ENCODE assay signal across 8 mouse cellular contexts in genomic region chr11:60698806-60699523, GRCm38 (mm10). TPM values are rescaled to one million over a fixed set of nuclear protein-coding genes. Genes with fewer than 3 reads are reported as not detected.
A peak's percentile ranks its signal among the peaks of the same experiment; 100 is the strongest.
DNase-seq lines count a peak whose midpoint lies in the region; ATAC-seq lines count a peak whose summit lies in the region.

No protein-coding gene starts in this region.

- H3K4me1 ChIP-seq in limb, embryonic 12.5 days (replicated peaks) = peaks cover 38% of the 10 kb centered on the region
- H3K4me1 ChIP-seq in midbrain, embryonic 12.5 days = peaks cover 46% of the 10 kb centered on the region

- peaks cover 19% of the 10 kb centered on the region for H3K36me3 ChIP-seq in limb, embryonic 12.5 days
- H3K36me3 ChIP-seq in midbrain, embryonic 12.5 days = peaks cover 4% of the 10 kb centered on the region; the same call in 1 of the 2 replicates

- peak overlapping the region; percentile 89 for H3K4me2 ChIP-seq in limb, embryonic 12.5 days
- peak overlapping the region; percentile 82 for H3K4me2 ChIP-seq in midbrain, embryonic 12.5 days (replicated peaks)

- peak; percentile 45 to 60 for DNase-seq in thymus, adult 18-20 months
- no peak for DNase-seq in thymus, postnatal 0 days (ENCODE audit: low spot score)
- DNase-seq in embryo, embryonic 10.5 days (ENCODE audit: low spot score) = peak; percentile 93
- peak; percentile 80 for DNase-seq in gastrocnemius, postnatal 25 days
- DNase-seq in induced T-regulatory cell, adult 2 months (ENCODE audit: low read depth) = peak; percentile 48
- DNase-seq in testis, postnatal 10 days (ENCODE audit: low spot score) = peak; percentile 89

- WGBS in limb, embryonic 12.5 days = 3% methylated on average over 22 of the region's 22 CpGs
- WGBS in midbrain, embryonic 12.5 days = 2% methylated on average over 22 of the region's 22 CpGs

- peak overlapping the region; percentile 84 for H3K4me3 ChIP-seq in limb, embryonic 12.5 days (replicated peaks)
- peak overlapping the region; percentile 76 for H3K4me3 ChIP-seq in midbrain, embryonic 12.5 days

- peak; percentile 38; the same call in 1 of the 2 replicates for ATAC-seq in limb, embryonic 12.5 days (ENCODE audit: insufficient number of reproducible peaks, insufficient read depth, low FRiP score, low TSS enrichment, low read depth)
- ATAC-seq in midbrain, embryonic 12.5 days (ENCODE audit: low FRiP score, low read depth) = peak; percentile 47

- H3K9ac ChIP-seq in limb, embryonic 12.5 days (replicated peaks) = peak overlapping the region; percentile 93; the same call in 1 of the 2 replicates
- peak overlapping the region; percentile 97 for H3K9ac ChIP-seq in midbrain, embryonic 12.5 days (replicated peaks)

- H3K9me3 ChIP-seq in limb, embryonic 12.5 days = no peaks in the 10 kb centered on the region
- no peaks in the 10 kb centered on the region for H3K9me3 ChIP-seq in midbrain, embryonic 12.5 days

- H3K27ac ChIP-seq in limb, embryonic 12.5 days = peak overlapping the region; percentile 90
- H3K27ac ChIP-seq in midbrain, embryonic 12.5 days (replicated peaks) = peak overlapping the region; percentile 90

- no peaks in the 10 kb centered on the region for H3K27me3 ChIP-seq in limb, embryonic 12.5 days
- no peaks in the 10 kb centered on the region for H3K27me3 ChIP-seq in midbrain, embryonic 12.5 days

RNA-seq across cellular contexts. Expression of gene Llgl1, which starts 0.6 kb away (rescaled TPM):
- 27.0 and 29.0 TPM in 2 replicates for polyA plus RNA-seq in thymus, postnatal 0 days (2015; fragmentation: Nextera tagmentation; extraction: Ambion mirVana)
- total RNA-seq in gastrocnemius, postnatal 25 days (2021) = 1 to 10 TPM; 8.3 to 9.1 TPM
- polyA plus RNA-seq in limb, embryonic 12.5 days (2016; fragmentation: Nextera tagmentation; extraction: Ambion mirVana) = 114 and 117 TPM in 2 replicates
- 135 TPM in 2 replicates for polyA plus RNA-seq in midbrain, embryonic 12.5 days (2016; fragmentation: Nextera tagmentation; extraction: Ambion mirVana)

RNA-seq across cellular contexts. Expression of gene Flii, which starts 28.1 kb away (rescaled TPM):
- 72.6 and 78.7 TPM in 2 replicates for polyA plus RNA-seq in thymus, postnatal 0 days (2015; fragmentation: Nextera tagmentation; extraction: Ambion mirVana)
- total RNA-seq in gastrocnemius, postnatal 25 days (2021) = 10 to 100 TPM; 85.4 to 97.7 TPM
- 65.4 and 75.0 TPM in 2 replicates for polyA plus RNA-seq in limb, embryonic 12.5 days (2016; fragmentation: Nextera tagmentation; extraction: Ambion mirVana)
- polyA plus RNA-seq in midbrain, embryonic 12.5 days (2016; fragmentation: Nextera tagmentation; extraction: Ambion mirVana) = 76.1 and 76.9 TPM in 2 replicates

RNA-seq across cellular contexts. Expression of gene Mief2, which starts 29.2 kb away (rescaled TPM):
- 10.3 and 11.0 TPM in 2 replicates for polyA plus RNA-seq in thymus, postnatal 0 days (2015; fragmentation: Nextera tagmentation; extraction: Ambion mirVana)
- 10 to 100 TPM; 73.9 to 91.2 TPM for total RNA-seq in gastrocnemius, postnatal 25 days (2021)
- 17.0 and 18.5 TPM in 2 replicates for polyA plus RNA-seq in limb, embryonic 12.5 days (2016; fragmentation: Nextera tagmentation; extraction: Ambion mirVana)
- polyA plus RNA-seq in midbrain, embryonic 12.5 days (2016; fragmentation: Nextera tagmentation; extraction: Ambion mirVana) = 14.3 and 15.2 TPM in 2 replicates
